Mouse (Mus musculus) retina, postnatal 7 days (tissue): ENCODE data around the gene Bahcc1.

Experiments
- DNase-seq: peaks from one replicate; pipeline ENCODE4 v3.0.0-alpha.2; 2012; ENCODE audit warnings: low read depth, low spot score

Gene Bahcc1

GRCm38 (mm10) chr11:120242726-120243530, 10.2 kb downstream of the Bahcc1 start:
- no peak for DNase-seq

- DNase-seq: no peak
Measured at GRCm38 (mm10) chr11:120243531-120243820, 10.7 kb downstream of the Bahcc1 start.

GRCm38 (mm10) chr11:120248160-120248793, 15.5 kb downstream of the Bahcc1 start:
- no peak for DNase-seq

GRCm38 (mm10) chr11:120248899-120249298, 16.2 kb downstream of the Bahcc1 start:
- DNase-seq: no peak

- no peak for DNase-seq
Measured at GRCm38 (mm10) chr11:120250991-120251949, 18.5 kb downstream of the Bahcc1 start.

- no peak for DNase-seq
Measured at GRCm38 (mm10) chr11:120251950-120252308, 19.2 kb downstream of the Bahcc1 start.

GRCm38 (mm10) chr11:120252398-120252797, 19.7 kb downstream of the Bahcc1 start:
- DNase-seq: no peak

- no peak for DNase-seq
Measured at GRCm38 (mm10) chr11:120252843-120253645, 20.3 kb downstream of the Bahcc1 start.

GRCm38 (mm10) chr11:120253646-120254315, 21.0 kb downstream of the Bahcc1 start:
- no peak for DNase-seq

- no peak for DNase-seq
Measured at GRCm38 (mm10) chr11:120254420-120254819, 21.7 kb downstream of the Bahcc1 start.

GRCm38 (mm10) chr11:120255038-120255437, 22.3 kb downstream of the Bahcc1 start:
- no peak for DNase-seq

- DNase-seq: no peak
Measured at GRCm38 (mm10) chr11:120255499-120255898, 22.8 kb downstream of the Bahcc1 start.

GRCm38 (mm10) chr11:120256108-120256507, 23.4 kb downstream of the Bahcc1 start:
- DNase-seq: no peak

GRCm38 (mm10) chr11:120256543-120256942, 23.8 kb downstream of the Bahcc1 start:
- DNase-seq: no peak

GRCm38 (mm10) chr11:120256981-120257820, 24.5 kb downstream of the Bahcc1 start:
- DNase-seq: no peak

GRCm38 (mm10) chr11:120257911-120258310, 25.2 kb downstream of the Bahcc1 start:
- no peak for DNase-seq

GRCm38 (mm10) chr11:120258896-120259689, 26.3 kb downstream of the Bahcc1 start:
- DNase-seq: no peak

- DNase-seq: no peak
Measured at GRCm38 (mm10) chr11:120259792-120260768, 27.3 kb downstream of the Bahcc1 start.
